Mouse (Mus musculus) intestine, postnatal 0 days (tissue): ENCODE measurements at regions not wholly inside any gene's neighbourhood (a gene's known extent, or its start where the extent isn't known, plus 50 kb on each side); places are given as distances from the start of the nearest gene placed in this dataset.

Experiments
- ATAC-seq: fragments of 200-750 bp; cut with Nextera tagmentation; 2 replicates; pipeline ENCODE4 v1.8.0; 2017; ENCODE audit warnings: mild to moderate bottlenecking, moderate TSS enrichment, moderate library complexity
- H3K27ac ChIP-seq: fragments of 300-500 bp; sonication (generic); 2 replicates; pipeline ENCODE4 v1.5.1; 2014; ENCODE audit warnings: mild to moderate bottlenecking, low read depth, low read length, moderate library complexity
- H3K27me3 ChIP-seq: fragments of 300-500 bp; sonication (generic); replicated peaks from 2 replicates; pipeline ENCODE4 v1.6.1; 2014; ENCODE audit warnings: low read length, mixed read lengths; ENCODE audit not compliant: control insufficient read depth, insufficient read depth
- H3K36me3 ChIP-seq: fragments of 300-500 bp; sonication (generic); 2 replicates; pipeline ENCODE4 v1.6.1; 2014; ENCODE audit warnings: mild to moderate bottlenecking, moderate library complexity; ENCODE audit not compliant: control insufficient read depth, insufficient read depth
- H3K4me1 ChIP-seq: fragments of 300-500 bp; sonication (generic); replicated peaks from 2 replicates; pipeline ENCODE4 v1.6.1; 2014; ENCODE audit warnings: antibody characterized with exemption, low read length, mixed read lengths; ENCODE audit not compliant: control insufficient read depth, insufficient read depth
- H3K4me2 ChIP-seq: fragments of 300-500 bp; sonication (generic); replicated peaks from 2 replicates; pipeline ENCODE4 v1.6.1; 2014; ENCODE audit warnings: low read depth, mild to moderate bottlenecking, moderate library complexity
- H3K4me3 ChIP-seq: fragments of 300-500 bp; sonication (generic); 2 replicates; pipeline ENCODE4 v1.5.1; 2014; ENCODE audit warnings: low read depth, low read length
- H3K9ac ChIP-seq: fragments of 300-500 bp; sonication (generic); 2 replicates; pipeline ENCODE4 v1.6.1; 2014; ENCODE audit warnings: mild to moderate bottlenecking, low read depth, low read length
- H3K9me3 ChIP-seq: fragments of 300-500 bp; sonication (generic); 2 replicates; pipeline ENCODE4 v1.6.1; 2016; ENCODE audit warnings: mixed run types; ENCODE audit not compliant: control insufficient read depth
- CTCF ChIP-seq: sonication (generic); IDR thresholded peaks from 2 replicates; pipeline ENCODE4 v1.5.1; 2016; ENCODE audit warnings: low read depth, mild to moderate bottlenecking, control low read depth, antibody characterized with exemption, moderate library complexity
- WGBS: fragments of 180-500 bp; shearing (Covaris S2); extraction: QIAGEN DNeasy Blood & Tissue Kit; methylation state at CpG from one replicate; pipeline ENCODE4 v1.1.7; 2014; 5-methylcytosine and 5-hydroxymethylcytosine counted together

GRCm38 (mm10) chr13:115182211-115182870, 80.6 kb upstream of the Itga1 start:
- no peak overlapping the region for H3K9ac ChIP-seq
- no peak for TF ChIP-seq CTCF
- H3K27ac ChIP-seq = no peak overlapping the region
- H3K4me3 ChIP-seq = no peak overlapping the region
- H3K4me2 ChIP-seq = no peak overlapping the region
- no peak for ATAC-seq
- H3K27me3 ChIP-seq = no peaks in the 10 kb centered on the region
- H3K9me3 ChIP-seq = no peaks in the 10 kb centered on the region
- no peaks in the 10 kb centered on the region for H3K4me1 ChIP-seq
- H3K36me3 ChIP-seq = no peaks in the 10 kb centered on the region
- WGBS = 85% methylated on average over 6 of the region's 6 CpGs

- WGBS = 91% methylated on average over 7 of the region's 7 CpGs
- no peaks in the 10 kb centered on the region for H3K9me3 ChIP-seq
- H3K4me3 ChIP-seq = no peak overlapping the region
- H3K4me2 ChIP-seq = no peak overlapping the region
- ATAC-seq = no peak
- no peaks in the 10 kb centered on the region for H3K36me3 ChIP-seq
- no peaks in the 10 kb centered on the region for H3K4me1 ChIP-seq
- H3K9ac ChIP-seq = no peak overlapping the region
- H3K27ac ChIP-seq = no peak overlapping the region
- TF ChIP-seq CTCF = no peak
- H3K27me3 ChIP-seq = no peaks in the 10 kb centered on the region
Measured at GRCm38 (mm10) chr13:115178175-115178917, 76.6 kb upstream of the Itga1 start.

- Histone ChIP-seq H3K36me3 (no peaks in the 10 kb centered on the region), H3K4me2 (no peak overlapping the region), H3K4me3 (no peak overlapping the region), H3K9me3 (no peaks in the 10 kb centered on the region), H3K27me3 (no peaks in the 10 kb centered on the region), H3K9ac (no peak overlapping the region), H3K4me1 (no peaks in the 10 kb centered on the region), H3K27ac (no peak overlapping the region)
- 56% methylated on average over 7 of the region's 7 CpGs for WGBS
- no peak for ATAC-seq
- no peak for TF ChIP-seq CTCF
Measured at GRCm38 (mm10) chr13:115171347-115172062, 69.7 kb upstream of the Itga1 start.

GRCm38 (mm10) chr13:115165981-115166380, 64.2 kb upstream of the Itga1 start:
- 81% methylated on average over 3 of the region's 3 CpGs for WGBS
- Histone ChIP-seq H3K27me3 (no peaks in the 10 kb centered on the region), H3K9me3 (no peaks in the 10 kb centered on the region), H3K27ac (no peak overlapping the region), H3K4me3 (no peak overlapping the region), H3K36me3 (no peaks in the 10 kb centered on the region), H3K4me2 (no peak overlapping the region), H3K9ac (no peak overlapping the region), H3K4me1 (no peaks in the 10 kb centered on the region)
- no peak for ATAC-seq
- TF ChIP-seq CTCF = no peak

GRCm38 (mm10) chr13:115162689-115163413, 61.1 kb upstream of the Itga1 start:
- Histone ChIP-seq H3K4me1 (no peaks in the 10 kb centered on the region), H3K27me3 (no peaks in the 10 kb centered on the region), H3K9ac (no peak overlapping the region), H3K27ac (no peak overlapping the region), H3K4me2 (no peak overlapping the region), H3K36me3 (no peaks in the 10 kb centered on the region), H3K9me3 (no peaks in the 10 kb centered on the region), H3K4me3 (no peak overlapping the region)
- ATAC-seq = no peak
- no peak for TF ChIP-seq CTCF
- WGBS = 65% methylated on average over 4 of the region's 4 CpGs

GRCm38 (mm10) chr13:115159386-115159785, 57.6 kb upstream of the Itga1 start:
- no peak for TF ChIP-seq CTCF
- no peak for ATAC-seq
- Histone ChIP-seq H3K4me2 (no peak overlapping the region), H3K36me3 (no peaks in the 10 kb centered on the region), H3K4me1 (no peaks in the 10 kb centered on the region), H3K9me3 (no peaks in the 10 kb centered on the region), H3K27ac (no peak overlapping the region), H3K27me3 (no peaks in the 10 kb centered on the region), H3K9ac (no peak overlapping the region), H3K4me3 (no peak overlapping the region)
- WGBS = 66% methylated on average over 4 of the region's 4 CpGs
